Mouse (Mus musculus) kidney, adult 9 months (tissue): ENCODE measurements around the gene Fer1l4.

Source experiments
- DNase-seq: peaks from one replicate; pipeline ENCODE4 v3.0.0; 2022

The Fer1l4 gene

DNA sequence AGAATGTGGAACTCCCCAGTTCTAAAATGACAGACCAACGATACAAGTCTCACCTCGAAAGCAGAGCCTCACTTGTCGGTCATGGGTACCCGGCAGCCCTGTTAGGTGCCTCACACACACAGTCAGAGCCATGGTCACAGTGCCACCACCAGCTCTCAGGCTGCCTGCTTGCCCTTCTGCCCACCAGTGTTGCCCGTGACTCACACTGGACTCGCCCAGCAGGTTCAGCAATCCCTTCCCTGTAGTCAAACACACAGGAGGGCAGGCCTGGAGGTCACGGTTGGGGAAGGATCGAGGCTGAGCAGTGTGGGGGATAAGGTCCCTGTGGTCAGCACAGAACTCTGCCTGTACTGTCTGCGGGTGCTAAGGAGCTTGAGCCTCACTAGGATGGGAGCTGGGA, at the start of gene Fer1l4:
Gene Fer1l4 (minus strand): TSS at position 132 of the 400 bp plus-strand sequence.
- DNase-seq = no peak

- no peak for DNase-seq
Measured at GRCm38 (mm10) chr2:156091926-156092325, 39.2 kb upstream of the Fer1l4 start.

GRCm38 (mm10) chr2:156089799-156090198, 37.1 kb upstream of the Fer1l4 start:
- DNase-seq = no peak

DNA sequence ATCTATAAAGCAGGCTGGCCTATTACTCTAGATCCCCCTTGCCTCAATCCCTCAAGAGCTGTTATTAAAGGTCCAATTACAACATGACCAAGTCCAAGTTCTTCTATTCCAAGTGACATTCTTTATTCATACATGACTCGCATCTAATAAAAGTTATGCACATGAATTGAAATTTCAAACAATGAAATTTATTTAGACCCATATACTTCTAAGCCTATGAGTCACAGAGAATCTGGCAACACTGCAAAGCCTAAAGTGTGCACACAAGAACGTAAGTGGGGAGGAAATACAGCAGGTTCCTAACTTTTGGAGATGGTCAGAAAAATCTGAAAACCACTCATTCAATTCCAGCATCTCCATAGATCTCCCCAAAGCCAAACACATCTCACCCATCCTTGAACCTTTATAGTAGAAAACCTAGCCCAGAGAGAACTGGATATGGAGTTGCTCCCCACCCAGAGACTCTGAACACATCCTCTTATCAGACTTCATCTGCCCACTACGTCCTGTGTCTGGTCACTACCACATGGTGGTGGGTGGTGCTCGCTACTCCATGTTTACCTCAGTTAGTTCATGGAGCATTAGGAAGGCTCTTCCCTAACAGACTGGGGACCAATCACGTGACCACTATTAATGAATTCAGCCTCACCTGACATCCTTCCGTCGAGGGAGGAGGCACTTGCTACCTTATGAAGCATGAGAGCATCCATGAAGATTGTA, 34.8 kb upstream of the Fer1l4 start:
- DNase-seq = no peak

GRCm38 (mm10) chr2:156084541-156084940, 31.8 kb upstream of the Fer1l4 start:
- no peak for DNase-seq

DNA sequence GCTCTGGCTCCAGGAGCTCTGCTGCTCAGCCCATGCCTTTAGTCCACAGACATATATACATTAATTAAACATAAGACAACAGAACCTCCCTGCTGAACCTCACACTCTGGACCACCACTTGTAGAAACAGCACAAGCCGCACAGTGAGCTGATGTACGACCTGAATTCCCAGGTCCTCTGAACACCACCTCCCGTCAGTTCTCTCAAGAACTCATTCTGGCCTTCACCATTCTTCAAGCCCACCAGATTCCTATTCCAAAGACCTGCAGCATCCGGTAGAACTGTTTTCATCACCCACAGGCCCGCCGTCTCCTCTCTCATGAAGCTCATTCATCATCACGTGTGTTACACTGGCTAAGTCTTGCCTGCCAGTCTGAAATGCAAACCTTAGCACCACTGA, 27.6 kb upstream of the Fer1l4 start:
- DNase-seq = no peak

DNA sequence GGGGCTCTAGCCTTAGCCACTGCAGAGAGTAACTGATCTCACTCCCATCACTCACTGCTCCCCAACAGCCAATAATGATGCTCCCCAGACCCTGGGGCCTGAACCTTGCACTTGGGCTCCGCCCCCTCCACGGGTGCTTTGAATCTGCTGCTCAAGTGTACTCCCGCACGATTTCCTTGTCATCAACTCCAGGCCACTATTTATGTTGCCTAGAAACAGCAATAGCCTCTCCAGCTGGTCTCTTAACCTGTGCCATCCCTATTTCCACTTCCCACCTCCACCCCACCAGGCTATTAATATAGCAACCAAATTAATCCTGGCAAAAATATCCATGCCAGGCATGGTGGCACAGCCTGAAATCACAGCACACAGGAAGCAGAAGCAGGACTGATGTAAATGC, 26.9 kb upstream of the Fer1l4 start:
- no peak for DNase-seq

DNA sequence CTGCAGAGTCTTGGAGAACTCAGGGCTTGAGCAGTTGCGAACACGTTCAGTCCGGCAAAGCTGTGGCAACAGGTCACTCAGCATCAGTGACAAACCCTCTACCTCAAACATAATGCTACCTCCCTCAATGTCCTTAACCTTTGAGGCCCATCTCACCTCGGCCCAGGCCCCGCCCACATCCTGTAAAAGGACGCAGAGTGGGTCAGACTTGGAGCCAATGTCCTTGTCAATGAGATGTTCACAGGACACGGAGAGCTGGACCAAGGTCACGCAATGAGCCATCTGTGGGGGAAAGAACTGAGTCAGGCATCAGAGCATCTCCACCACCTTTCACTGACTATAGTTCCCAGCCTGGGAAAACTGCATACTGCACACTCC, 26.4 kb upstream of the Fer1l4 start:
- no peak for DNase-seq

DNA sequence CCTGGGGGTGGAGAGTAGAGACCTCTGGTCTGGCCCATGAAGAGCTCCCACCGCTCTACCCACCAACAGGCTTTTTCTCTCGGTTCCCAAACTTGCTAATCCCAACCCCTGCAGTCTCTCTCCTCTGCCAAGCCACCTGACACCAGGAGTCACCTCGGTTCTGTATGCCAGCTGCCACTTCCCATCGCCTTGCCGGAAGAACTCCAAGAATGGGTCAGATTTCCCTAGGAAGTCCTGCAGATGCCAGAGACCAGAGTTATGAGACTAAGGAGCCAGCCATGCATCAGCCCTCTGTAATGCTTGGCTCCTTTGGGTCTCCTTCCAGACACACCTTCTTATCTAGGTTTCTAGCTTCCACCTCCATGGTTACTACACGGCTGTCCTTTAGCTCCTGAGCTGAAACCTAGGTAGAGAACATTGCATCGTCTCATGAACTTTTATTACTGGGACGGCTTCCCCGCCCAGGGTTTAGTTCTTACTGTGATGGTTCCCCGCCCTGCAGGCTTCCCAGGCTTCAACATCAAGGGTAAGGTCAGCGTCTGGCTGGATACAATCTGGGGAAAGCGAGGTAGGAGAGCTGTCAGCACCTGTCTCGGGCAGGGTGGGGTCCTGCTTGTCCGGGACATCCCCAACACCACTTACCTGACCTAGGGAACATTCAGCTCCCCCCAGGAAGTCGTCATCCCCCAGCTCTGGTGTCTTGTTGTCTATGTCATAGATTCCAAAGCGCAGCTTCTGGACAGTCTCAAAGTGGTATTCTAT, 25.9 kb upstream of the Fer1l4 start:
- no peak for DNase-seq

DNA sequence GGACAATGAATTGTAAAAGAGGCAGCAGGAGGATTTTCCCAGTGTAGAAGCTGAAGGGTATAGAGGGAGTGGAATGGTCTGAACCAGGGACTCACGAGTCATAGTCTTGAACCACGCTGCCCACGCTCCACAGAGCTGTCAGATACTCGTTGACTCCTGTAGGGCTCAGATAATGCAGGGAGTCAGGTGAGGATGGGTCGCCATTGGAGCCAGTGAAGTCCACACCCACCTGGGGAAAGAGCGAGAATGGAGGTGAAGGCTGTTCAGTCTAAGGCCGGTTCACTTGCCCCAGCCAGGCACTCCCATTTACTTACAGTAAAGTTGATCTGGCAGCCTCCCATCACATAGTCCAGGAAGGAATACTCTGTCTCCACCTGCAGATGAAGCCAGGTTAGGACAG, 24.7 kb upstream of the Fer1l4 start:
- peak; percentile 15 for DNase-seq

- DNase-seq = no peak
Measured at GRCm38 (mm10) chr2:156073725-156074124, 21.0 kb upstream of the Fer1l4 start.

DNA sequence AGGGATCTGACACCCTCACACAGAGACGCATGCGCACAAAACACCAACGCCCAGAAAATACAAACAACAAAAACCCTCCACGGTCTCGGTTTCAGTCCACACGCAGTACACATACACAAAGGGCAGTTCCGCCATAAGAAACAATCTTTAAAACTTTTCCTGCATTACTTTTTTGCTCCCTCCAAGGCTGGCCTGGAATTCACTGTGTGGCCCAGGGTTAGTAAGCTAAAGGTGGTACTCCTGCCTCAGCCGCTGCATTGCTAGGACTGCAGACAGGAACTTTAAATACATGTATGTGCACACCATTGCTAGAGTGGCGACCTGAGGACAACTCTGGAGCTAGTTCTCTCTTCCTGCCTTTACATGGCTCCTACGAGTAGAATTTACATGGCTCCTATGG, 18.5 kb upstream of the Fer1l4 start:
- DNase-seq = no peak

GRCm38 (mm10) chr2:156067916-156068315, 15.2 kb upstream of the Fer1l4 start:
- peak; percentile 25 for DNase-seq

- DNase-seq = peak; percentile 33
Measured at GRCm38 (mm10) chr2:156066126-156066525, 13.4 kb upstream of the Fer1l4 start.

DNA sequence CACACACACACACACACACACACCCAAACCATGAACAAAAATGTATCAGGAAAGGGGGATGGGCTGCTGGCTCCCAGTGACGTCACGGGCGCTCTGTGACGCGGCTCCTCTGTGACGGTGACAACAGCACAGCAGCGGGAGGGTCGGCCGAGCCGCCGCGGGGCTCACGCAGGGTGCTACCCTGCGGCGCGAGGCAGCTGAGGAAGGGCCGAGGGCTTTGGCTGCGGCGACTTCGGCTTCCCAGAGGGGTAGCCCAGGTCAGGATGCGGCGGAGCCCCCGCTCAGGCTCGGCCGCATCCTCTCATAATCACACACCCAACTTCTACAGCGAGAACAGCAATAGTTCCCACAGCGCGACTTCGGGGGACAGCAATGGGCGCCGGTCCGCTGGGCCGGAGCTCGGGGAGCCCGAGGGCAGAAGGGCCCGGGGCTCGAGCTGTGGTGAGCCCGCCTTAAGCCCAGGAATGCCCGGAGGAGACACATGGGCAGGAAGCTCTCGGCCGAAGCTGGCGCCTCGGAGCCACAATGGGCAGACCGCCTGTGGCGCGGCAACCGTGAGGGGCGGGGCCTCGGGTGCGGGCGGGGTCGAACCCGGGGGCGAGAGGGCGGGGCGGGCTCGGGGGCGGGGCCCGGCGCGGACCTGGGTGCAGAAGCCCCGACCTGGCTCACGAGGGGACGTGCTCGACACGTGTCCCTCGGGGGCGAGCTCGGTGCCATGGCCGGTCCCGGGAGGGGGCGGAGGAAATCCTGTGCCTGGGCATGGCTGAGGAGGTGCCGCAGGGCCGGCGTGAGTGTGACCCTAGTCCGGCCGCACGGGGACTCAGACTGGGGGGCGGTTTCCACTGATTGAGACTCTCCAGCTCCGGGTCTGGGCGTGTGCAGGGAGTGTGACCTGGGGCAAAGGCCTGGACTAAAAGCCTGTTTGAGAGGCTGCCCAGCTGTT, 12.6 kb upstream of the Fer1l4 start, which contains the start of gene Spag4:
Gene Spag4 (plus strand): TSS at position 77 of the 943 bp plus-strand sequence.
- DNase-seq = peak; percentile 75

GRCm38 (mm10) chr2:156047929-156048328, 4.8 kb downstream of the Fer1l4 start:
- DNase-seq = no peak

DNA sequence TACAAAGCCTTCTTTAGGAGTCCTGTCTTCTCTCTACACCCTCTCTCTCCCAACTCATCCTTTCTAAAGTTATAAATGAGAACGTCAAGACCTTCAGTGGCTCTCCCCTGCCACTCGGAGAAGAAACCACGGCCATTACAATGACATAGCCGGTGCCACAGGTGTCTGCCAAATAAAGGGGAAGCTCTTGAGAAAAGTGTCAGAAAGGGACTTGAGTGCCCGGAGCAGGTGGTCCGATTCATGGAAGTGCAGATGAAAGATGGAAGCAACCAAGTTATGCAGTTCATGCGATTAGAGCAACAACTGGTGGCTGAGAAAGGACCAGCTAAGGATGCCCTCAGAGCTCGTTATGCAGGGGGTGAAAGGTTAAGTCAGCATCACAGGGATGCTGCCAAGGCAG, 9.8 kb downstream of the Fer1l4 start:
- DNase-seq = no peak

- DNase-seq = no peak
Measured at GRCm38 (mm10) chr2:156039390-156039789, 13.4 kb downstream of the Fer1l4 start.

DNA sequence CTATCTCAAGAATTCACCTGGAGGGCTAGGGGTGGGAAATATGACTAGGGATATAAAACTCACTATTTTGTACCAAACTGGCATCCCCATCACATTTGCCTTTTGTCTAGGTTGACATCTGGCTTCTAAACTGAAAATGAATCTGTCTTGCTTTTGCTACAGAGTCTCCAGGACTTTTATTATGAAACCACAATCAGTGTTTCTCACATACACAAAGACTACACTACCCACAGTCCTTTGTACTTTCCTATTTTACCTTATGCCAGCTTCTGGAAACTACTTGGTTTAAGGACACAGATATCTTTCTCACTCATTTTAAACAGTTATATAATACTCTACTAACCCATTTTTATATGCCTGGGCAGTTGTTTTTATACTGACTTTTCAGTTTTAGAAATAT, 27.3 kb downstream of the Fer1l4 start:
- peak; percentile 49 for DNase-seq

DNA sequence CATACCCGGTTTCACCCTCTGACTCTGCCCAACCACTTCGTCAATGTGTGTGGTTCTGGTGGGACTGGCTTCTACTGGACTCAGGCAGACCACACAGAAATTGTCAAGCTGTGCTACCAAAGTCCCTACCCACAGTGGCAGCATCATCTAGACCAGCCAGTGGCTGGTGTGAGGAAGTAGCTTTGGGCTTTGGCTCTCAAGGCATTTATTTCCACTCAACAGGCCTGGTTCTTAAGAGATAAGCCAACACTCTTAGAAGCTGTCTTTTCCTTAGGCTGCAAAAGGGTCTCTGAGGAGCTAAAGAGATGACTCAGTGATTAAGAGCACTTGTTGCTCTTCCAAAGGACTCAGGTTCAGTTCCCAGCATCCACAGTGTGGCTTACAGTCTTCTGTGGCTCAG, 31.0 kb downstream of the Fer1l4 start:
- no peak for DNase-seq

GRCm38 (mm10) chr2:156021219-156021618, 31.5 kb downstream of the Fer1l4 start:
- no peak for DNase-seq

- DNase-seq = no peak
Measured at GRCm38 (mm10) chr2:156018106-156018505, 34.6 kb downstream of the Fer1l4 start.

- peak; percentile 100 for DNase-seq
Measured at GRCm38 (mm10) chr2:156007888-156008532, 44.7 kb downstream of the Fer1l4 start, which contains the start of the genes 6430550D23Rik and Ergic3. TSS of gene 6430550D23Rik (minus strand) at chr2:156007977. TSS of gene Ergic3 (plus strand) at chr2:156008045.
